ENCODE assay signal across 9 mouse cellular contexts in genomic region chr19:5892735-5893134, GRCm38 (mm10). TPM values are rescaled to one million over a fixed set of nuclear protein-coding genes. Genes with fewer than 3 reads are reported as not detected.
DNase-seq lines count a peak whose midpoint lies in the region; ATAC-seq lines count a peak whose summit lies in the region.
"Had no signal": no experiment of that assay in that cellular context is flagged by ENCODE, and none has a peak within 500 bp of the region (broad histone marks: within the 10 kb centered on the region; RNA-seq: fewer than 3 reads in every experiment).

No protein-coding gene starts in this region.

- peak overlapping the region; percentile 95; the same call in 1 of the 2 replicates for H3K4me2 ChIP-seq in heart, embryonic 11.5 days
- peak overlapping the region; percentile 84 for H3K4me2 ChIP-seq in hindbrain, embryonic 14.5 days (replicated peaks)
- H3K4me2 ChIP-seq in midbrain, embryonic 12.5 days (replicated peaks), result peak overlapping the region; percentile 81

- H3K36me3 ChIP-seq in heart, embryonic 11.5 days (ENCODE audit: control insufficient read depth, insufficient read depth, low read length), result peaks cover 5% of the 10 kb centered on the region; the same call in 1 of the 2 replicates
- peaks cover 51% of the 10 kb centered on the region for H3K36me3 ChIP-seq in embryonic facial prominence, embryonic 10.5 days (replicated peaks)
- peaks cover 44% of the 10 kb centered on the region for H3K36me3 ChIP-seq in hindbrain, embryonic 14.5 days (replicated peaks; ENCODE audit: control insufficient read depth, insufficient read depth)
- H3K36me3 ChIP-seq in midbrain, embryonic 12.5 days, result peaks cover 33% of the 10 kb centered on the region

- no peak overlapping the region for H3K4me3 ChIP-seq in heart, embryonic 11.5 days (ENCODE audit: low read depth, low read length)
- H3K4me3 ChIP-seq in embryonic facial prominence, embryonic 10.5 days, result peak overlapping the region; percentile 77
- peak overlapping the region; percentile 71 for H3K4me3 ChIP-seq in hindbrain, embryonic 14.5 days (replicated peaks; ENCODE audit: low read length)
- H3K4me3 ChIP-seq in midbrain, embryonic 12.5 days, result peak overlapping the region; percentile 67

- H3K9me3 ChIP-seq in heart, embryonic 11.5 days (replicated peaks; ENCODE audit: control insufficient read depth, low read length), result no peaks in the 10 kb centered on the region
- no peaks in the 10 kb centered on the region for H3K9me3 ChIP-seq in embryonic facial prominence, embryonic 10.5 days
- no peaks in the 10 kb centered on the region for H3K9me3 ChIP-seq in hindbrain, embryonic 14.5 days (ENCODE audit: control insufficient read depth, low read length)
- no peaks in the 10 kb centered on the region for H3K9me3 ChIP-seq in midbrain, embryonic 12.5 days

- H3K27ac ChIP-seq in heart, embryonic 11.5 days (ENCODE audit: low read depth, low read length), result no peak overlapping the region
- H3K27ac ChIP-seq in embryonic facial prominence, embryonic 10.5 days (replicated peaks), result 0 out of 2 replicates have a peak overlapping the region, but pooled peaks have one; percentile 92
- 0 out of 2 replicates have a peak overlapping the region, but pooled peaks have one; percentile 6 for H3K27ac ChIP-seq in hindbrain, embryonic 14.5 days
- H3K27ac ChIP-seq in midbrain, embryonic 12.5 days (replicated peaks), result no peak overlapping the region

- no peak for DNase-seq in heart, postnatal 4 days
- no peak for DNase-seq in embryonic facial prominence, embryonic 10.5 days (ENCODE audit: low spot score)
- DNase-seq in hindbrain, embryonic 14.5 days (ENCODE audit: low spot score), result no peak
- DNase-seq in right cerebral cortex, adult 18-20 months, result no peak
- DNase-seq in cerebellum, adult 18-20 months, result no peak
- DNase-seq in lung, postnatal 14 days, result no peak
- DNase-seq: heart, postnatal 14 days had no signal

- H3K9ac ChIP-seq in heart, embryonic 11.5 days (ENCODE audit: low read depth, low read length), result peak overlapping the region; percentile 86; the same call in 1 of the 2 replicates
- peak overlapping the region; percentile 91 for H3K9ac ChIP-seq in hindbrain, embryonic 14.5 days
- H3K9ac ChIP-seq in midbrain, embryonic 12.5 days (replicated peaks), result peak overlapping the region; percentile 86

- H3K4me1 ChIP-seq in heart, embryonic 11.5 days (ENCODE audit: control insufficient read depth, insufficient read depth, low read length), result peaks cover 14% of the 10 kb centered on the region
- peaks cover 32% of the 10 kb centered on the region for H3K4me1 ChIP-seq in embryonic facial prominence, embryonic 10.5 days
- H3K4me1 ChIP-seq in hindbrain, embryonic 14.5 days (replicated peaks; ENCODE audit: control insufficient read depth, insufficient read depth, low read length), result peaks cover 31% of the 10 kb centered on the region
- peaks cover 30% of the 10 kb centered on the region for H3K4me1 ChIP-seq in midbrain, embryonic 12.5 days

- WGBS in heart, embryonic 11.5 days (ENCODE audit: insufficient replicate concordance), result 91% methylated on average over 13 of the region's 13 CpGs
- WGBS in embryonic facial prominence, embryonic 10.5 days, result 95% methylated on average over 13 of the region's 13 CpGs
- 94% methylated on average over 13 of the region's 13 CpGs for WGBS in hindbrain, embryonic 14.5 days
- WGBS in midbrain, embryonic 12.5 days, result 94% methylated on average over 13 of the region's 13 CpGs

- no peak for ATAC-seq in heart, embryonic 11.5 days (replicated peaks; ENCODE audit: insufficient number of reproducible peaks, low FRiP score, low TSS enrichment)
- ATAC-seq in hindbrain, embryonic 14.5 days (ENCODE audit: low FRiP score), result no peak
- ATAC-seq in midbrain, embryonic 12.5 days (ENCODE audit: low FRiP score, low read depth), result no peak

- H3K27me3 ChIP-seq in heart, embryonic 11.5 days (ENCODE audit: control insufficient read depth, insufficient read depth, low read length), result no peaks in the 10 kb centered on the region
- H3K27me3 ChIP-seq in embryonic facial prominence, embryonic 10.5 days (replicated peaks; ENCODE audit: low read depth, poor library complexity, severe bottlenecking), result 0 out of 2 replicates have a peak, but pooled peaks cover 5% of the 10 kb centered on the region
- no peaks in the 10 kb centered on the region for H3K27me3 ChIP-seq in hindbrain, embryonic 14.5 days (ENCODE audit: control insufficient read depth, insufficient read depth, low read length)
- H3K27me3 ChIP-seq in midbrain, embryonic 12.5 days, result no peaks in the 10 kb centered on the region

RNA-seq across cellular contexts. Expression of gene Tigd3, which starts 1.2 kb away (rescaled TPM):
- 1.5 and 2.6 TPM in 2 replicates for polyA plus RNA-seq in heart, embryonic 11.5 days (2014; fragmentation: Nextera tagmentation; extraction: Ambion mirVana)
- 1 to 10 TPM; 2.0 TPM for total RNA-seq in heart, postnatal 4 days (2021)
- 6.8 and 7.4 TPM in 2 replicates for polyA plus RNA-seq in embryonic facial prominence, embryonic 10.5 days (2016; fragmentation: Nextera tagmentation; extraction: Ambion mirVana)
- 6.1 and 9.4 TPM in 2 replicates for polyA plus RNA-seq in hindbrain, embryonic 14.5 days (2014; fragmentation: Nextera tagmentation; extraction: Ambion mirVana)
- 11.1 and 11.4 TPM in 2 replicates for polyA plus RNA-seq in midbrain, embryonic 12.5 days (2016; fragmentation: Nextera tagmentation; extraction: Ambion mirVana)

RNA-seq across cellular contexts. Expression of gene Slc25a45, which starts 15.1 kb away (rescaled TPM):
- polyA plus RNA-seq in heart, embryonic 11.5 days (2014; fragmentation: Nextera tagmentation; extraction: Ambion mirVana), result 2.1 and 2.3 TPM in 2 replicates
- 1 to 10 TPM; 5.4 to 6.2 TPM for total RNA-seq in heart, postnatal 4 days (2021)
- 2.5 and 2.9 TPM in 2 replicates for polyA plus RNA-seq in embryonic facial prominence, embryonic 10.5 days (2016; fragmentation: Nextera tagmentation; extraction: Ambion mirVana)
- 1.5 and 2.5 TPM in 2 replicates for polyA plus RNA-seq in hindbrain, embryonic 14.5 days (2014; fragmentation: Nextera tagmentation; extraction: Ambion mirVana)
- 1.9 and 3.4 TPM in 2 replicates for polyA plus RNA-seq in midbrain, embryonic 12.5 days (2016; fragmentation: Nextera tagmentation; extraction: Ambion mirVana)

RNA-seq across cellular contexts. Expression of gene Frmd8, which starts 17.7 kb away (rescaled TPM):
- polyA plus RNA-seq in heart, embryonic 11.5 days (2014; fragmentation: Nextera tagmentation; extraction: Ambion mirVana), result 15.4 and 19.3 TPM in 2 replicates
- 10 to 100 TPM; 18.6 to 20.9 TPM for total RNA-seq in heart, postnatal 4 days (2021)
- polyA plus RNA-seq in embryonic facial prominence, embryonic 10.5 days (2016; fragmentation: Nextera tagmentation; extraction: Ambion mirVana), result 44.6 and 45.4 TPM in 2 replicates
- 11.3 and 13.1 TPM in 2 replicates for polyA plus RNA-seq in hindbrain, embryonic 14.5 days (2014; fragmentation: Nextera tagmentation; extraction: Ambion mirVana)
- polyA plus RNA-seq in midbrain, embryonic 12.5 days (2016; fragmentation: Nextera tagmentation; extraction: Ambion mirVana), result 22.3 and 24.8 TPM in 2 replicates

RNA-seq across cellular contexts. Expression of gene Dpf2, which starts 20.1 kb away (rescaled TPM):
- 105 and 119 TPM in 2 replicates for polyA plus RNA-seq in heart, embryonic 11.5 days (2014; fragmentation: Nextera tagmentation; extraction: Ambion mirVana)
- 100 to 1,000 TPM; 111 to 119 TPM for total RNA-seq in heart, postnatal 4 days (2021)
- 231 and 251 TPM in 2 replicates for polyA plus RNA-seq in embryonic facial prominence, embryonic 10.5 days (2016; fragmentation: Nextera tagmentation; extraction: Ambion mirVana)
- polyA plus RNA-seq in hindbrain, embryonic 14.5 days (2014; fragmentation: Nextera tagmentation; extraction: Ambion mirVana), result 88.2 and 94.7 TPM in 2 replicates
- polyA plus RNA-seq in midbrain, embryonic 12.5 days (2016; fragmentation: Nextera tagmentation; extraction: Ambion mirVana), result 171 and 185 TPM in 2 replicates

RNA-seq across cellular contexts. Expression of gene Cdc42ep2, which starts 31.9 kb away (rescaled TPM):
- 6.3 and 7.6 TPM in 2 replicates for polyA plus RNA-seq in heart, embryonic 11.5 days (2014; fragmentation: Nextera tagmentation; extraction: Ambion mirVana)
- 10 to 100 TPM; 14.2 to 14.7 TPM for total RNA-seq in heart, postnatal 4 days (2021)
- 1.5 and 2.2 TPM in 2 replicates for polyA plus RNA-seq in embryonic facial prominence, embryonic 10.5 days (2016; fragmentation: Nextera tagmentation; extraction: Ambion mirVana)
- polyA plus RNA-seq in hindbrain, embryonic 14.5 days (2014; fragmentation: Nextera tagmentation; extraction: Ambion mirVana), result 16.9 and 18.5 TPM in 2 replicates
- polyA plus RNA-seq in midbrain, embryonic 12.5 days (2016; fragmentation: Nextera tagmentation; extraction: Ambion mirVana), result 3.6 and 3.8 TPM in 2 replicates

Comparison
In these comparisons a context has a peak if more than half of its experiments do, and no peak if none do; other contexts are left out.
1. H3K27ac ChIP-seq: peak in embryonic facial prominence, embryonic 10.5 days (single experiment) and hindbrain, embryonic 14.5 days (single experiment); none in heart, embryonic 11.5 days (single experiment) and midbrain, embryonic 12.5 days (single experiment).
2. Peak in every context shown above with its lines, with median percentiles within 50 percentile points of each other: H3K4me2 ChIP-seq and H3K9ac ChIP-seq.